Mouse (Mus musculus): ENCODE data around the gene Grap. TPM values are rescaled to one million over a fixed set of nuclear protein-coding genes. Genes with fewer than 3 reads are reported as not detected.

Gene Grap
- polyA plus RNA-seq, 1 experiment from 2014 or later: 6.8 TPM

DNA sequence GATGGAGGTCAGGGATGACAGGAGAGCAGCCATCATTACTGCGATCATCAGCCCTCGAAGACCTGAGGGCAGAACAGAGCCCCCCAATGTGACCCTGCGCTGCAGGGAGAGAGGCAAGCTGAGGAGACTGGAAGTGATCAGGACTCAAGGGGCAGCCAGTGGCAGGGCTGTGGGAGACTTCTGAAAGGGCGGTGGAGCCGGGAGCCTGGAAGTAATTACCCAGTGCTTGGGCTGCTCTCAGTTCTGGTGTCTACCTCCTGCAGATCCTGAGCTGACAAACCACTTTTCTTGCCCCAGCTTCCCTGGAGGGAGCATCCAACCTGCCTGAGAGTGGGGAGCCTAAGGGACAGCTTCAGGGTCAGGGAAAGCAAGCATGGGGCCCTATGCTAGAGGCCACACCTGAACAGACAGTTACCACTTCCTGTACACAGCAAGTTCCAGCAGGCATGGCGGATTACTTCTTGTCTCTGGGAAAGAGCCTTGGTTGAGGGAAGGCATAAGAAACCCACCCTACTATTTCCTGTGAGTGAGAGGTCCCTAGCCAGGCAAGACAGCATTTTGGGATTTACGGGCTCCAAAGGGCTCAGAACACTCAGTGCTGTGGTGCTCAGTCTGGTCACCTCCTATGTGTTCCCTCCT lies 23.3 kb downstream of the Grap start:
- 0 out of 2 replicates have a peak, but pooled peaks cover 4% of the 10 kb centered on the region for H3K27me3 ChIP-seq
- no peaks in the 10 kb centered on the region for H3K36me3 ChIP-seq
- WGBS: 27% methylated on average over 7 of the region's 7 CpGs
- 0 out of 2 replicates have a peak overlapping the region, but pooled peaks have one; percentile 22 for H3K27ac ChIP-seq
- H3K4me1 ChIP-seq: peaks cover 33% of the 10 kb centered on the region
- no peak overlapping the region for H3K9ac ChIP-seq
- no peak for ATAC-seq (ENCODE audit: low FRiP score, low read depth)
- H3K4me3 ChIP-seq: no peak overlapping the region
- no peak overlapping the region for H3K4me2 ChIP-seq (replicated peaks)
- H3K9me3 ChIP-seq: no peaks in the 10 kb centered on the region

DNA sequence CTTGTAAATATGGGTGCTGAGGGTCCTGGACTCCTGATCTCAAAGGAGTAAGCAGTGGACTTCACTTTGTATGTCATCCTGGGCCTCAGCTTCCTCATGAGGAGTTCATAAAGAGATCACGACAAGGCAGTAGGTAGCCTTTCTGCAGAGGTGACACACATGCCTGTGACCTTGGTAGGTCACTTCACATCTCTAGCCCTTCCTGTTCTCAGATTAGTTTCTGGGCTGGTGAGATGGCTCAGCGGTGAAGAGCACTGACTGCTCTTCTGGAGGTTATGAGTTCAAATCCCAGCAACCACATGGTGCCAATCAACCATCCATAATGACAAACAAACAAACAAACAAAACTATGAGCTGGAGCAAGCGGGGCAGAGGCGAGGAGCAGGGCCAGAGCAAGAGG lies 24.6 kb downstream of the Grap start:
- no peak for ATAC-seq (ENCODE audit: low FRiP score, low read depth)
- no peak overlapping the region for H3K9ac ChIP-seq
- peaks cover 5% of the 10 kb centered on the region; the same call in 1 of the 2 replicates for H3K27me3 ChIP-seq
- no peaks in the 10 kb centered on the region for H3K9me3 ChIP-seq
- no peak overlapping the region for H3K4me3 ChIP-seq
- H3K27ac ChIP-seq: no peak overlapping the region
- peaks cover 33% of the 10 kb centered on the region for H3K4me1 ChIP-seq
- no peak overlapping the region for H3K4me2 ChIP-seq (replicated peaks)
- no peaks in the 10 kb centered on the region for H3K36me3 ChIP-seq
- WGBS: 92% methylated on average over 4 of the region's 4 CpGs

DNA sequence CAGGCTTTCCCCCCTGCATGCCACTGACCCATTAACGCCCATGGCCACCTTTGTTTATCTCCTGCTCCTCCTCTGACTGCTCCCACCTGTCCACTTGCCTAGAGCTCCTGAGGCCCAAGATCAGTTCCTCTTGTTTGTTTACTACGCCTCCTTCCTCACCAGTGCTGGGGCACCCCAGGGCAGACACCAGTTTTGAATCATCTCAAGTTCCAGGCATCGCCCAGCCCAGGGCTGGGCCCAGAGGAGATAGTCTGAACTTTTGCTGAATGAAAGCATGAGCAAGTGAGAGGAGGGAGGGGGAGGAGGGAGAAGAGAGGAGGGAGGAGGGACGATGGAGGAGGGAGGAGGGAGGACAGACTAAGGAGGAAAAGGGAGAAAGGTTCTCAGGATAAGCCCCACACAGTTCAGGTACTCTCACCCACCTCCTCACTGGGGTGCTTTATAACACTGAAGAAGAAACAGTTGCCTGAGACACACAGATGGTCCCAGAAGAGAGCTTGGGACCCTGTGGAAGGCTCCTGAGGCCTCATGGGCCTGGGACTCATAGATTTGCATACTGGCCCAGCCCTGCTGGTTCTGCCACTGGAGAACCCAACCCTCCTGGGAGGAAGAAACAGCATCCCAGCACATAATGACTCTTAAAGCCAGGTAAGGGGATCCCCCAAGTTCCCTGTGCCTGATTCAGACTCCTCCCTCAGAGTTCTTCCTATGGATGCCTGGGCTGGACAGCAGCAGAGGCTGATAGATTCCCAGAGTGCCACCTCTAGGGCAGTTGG lies 26.2 kb downstream of the Grap start:
- peaks cover 37% of the 10 kb centered on the region for H3K4me1 ChIP-seq
- H3K9ac ChIP-seq: no peak overlapping the region
- H3K27me3 ChIP-seq: peaks cover 17% of the 10 kb centered on the region
- no peaks in the 10 kb centered on the region for H3K36me3 ChIP-seq
- no peak overlapping the region for H3K27ac ChIP-seq
- no peak for ATAC-seq (ENCODE audit: low FRiP score, low read depth)
- H3K4me3 ChIP-seq: no peak overlapping the region
- no peak overlapping the region for H3K4me2 ChIP-seq (replicated peaks)
- 66% methylated on average over 4 of the region's 4 CpGs for WGBS
- no peaks in the 10 kb centered on the region for H3K9me3 ChIP-seq

DNA sequence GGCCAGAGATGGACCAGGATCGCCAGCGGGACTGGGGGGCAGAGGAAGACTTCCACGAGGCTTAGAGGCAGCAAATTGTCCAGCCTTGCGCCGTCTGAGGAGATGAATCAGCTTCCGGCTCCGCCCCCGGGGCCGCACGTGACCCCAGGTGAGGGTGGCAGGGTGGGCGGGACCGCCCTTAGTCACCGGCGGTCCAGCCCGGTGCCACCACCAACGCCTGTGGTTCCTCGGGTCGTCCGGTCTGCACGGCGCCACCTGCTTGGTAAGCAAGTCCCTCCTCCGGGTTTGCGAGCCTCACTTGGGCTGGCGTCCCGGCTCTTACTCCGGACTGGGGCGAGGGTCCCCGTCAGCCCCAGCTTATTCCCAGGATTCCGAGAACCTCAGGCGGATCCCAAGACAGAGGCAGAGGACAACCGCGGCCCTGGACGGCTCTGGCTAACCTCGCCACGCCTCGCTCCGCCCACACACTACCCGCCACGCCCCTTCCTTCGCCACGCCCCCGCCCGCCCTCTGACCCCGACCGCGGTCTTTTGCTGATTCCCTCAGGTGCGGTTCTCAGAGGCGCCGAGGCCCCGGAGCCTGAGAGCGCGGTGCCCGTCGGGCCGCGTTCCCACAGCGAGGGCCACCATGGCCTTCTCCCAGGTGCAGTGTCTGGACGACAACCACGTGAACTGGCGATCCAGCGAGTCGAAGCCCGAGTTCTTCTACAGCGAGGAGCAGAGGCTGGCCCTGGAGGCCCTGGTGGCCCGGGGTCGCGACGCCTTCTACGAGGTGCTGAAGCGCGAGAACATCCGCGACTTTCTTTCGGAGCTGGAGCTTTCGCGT lies 31.1 kb downstream of the Grap start, which contains the start of gene Fam83g:
Gene Fam83g (plus strand): TSS at position 185 of the 825 bp plus-strand sequence.
- H3K9ac ChIP-seq: peak within 1 kb of the TSS; percentile 59
- no peak within 1 kb of the TSS for H3K27ac ChIP-seq
- no peaks in the 10 kb centered on the region for H3K36me3 ChIP-seq
- no peaks in the 10 kb centered on the region for H3K9me3 ChIP-seq
- H3K4me3 ChIP-seq: peak within 1 kb of the TSS; percentile 52
- 2% methylated on average over 69 of the region's 76 CpGs for WGBS
- H3K4me2 ChIP-seq (replicated peaks): peak within 1 kb of the TSS; percentile 75
- ATAC-seq (ENCODE audit: low FRiP score, low read depth): peak; percentile 60
- peaks cover 36% of the 10 kb centered on the region for H3K27me3 ChIP-seq
- H3K4me1 ChIP-seq: peaks cover 18% of the 10 kb centered on the region; the same call in 1 of the 2 replicates

DNA sequence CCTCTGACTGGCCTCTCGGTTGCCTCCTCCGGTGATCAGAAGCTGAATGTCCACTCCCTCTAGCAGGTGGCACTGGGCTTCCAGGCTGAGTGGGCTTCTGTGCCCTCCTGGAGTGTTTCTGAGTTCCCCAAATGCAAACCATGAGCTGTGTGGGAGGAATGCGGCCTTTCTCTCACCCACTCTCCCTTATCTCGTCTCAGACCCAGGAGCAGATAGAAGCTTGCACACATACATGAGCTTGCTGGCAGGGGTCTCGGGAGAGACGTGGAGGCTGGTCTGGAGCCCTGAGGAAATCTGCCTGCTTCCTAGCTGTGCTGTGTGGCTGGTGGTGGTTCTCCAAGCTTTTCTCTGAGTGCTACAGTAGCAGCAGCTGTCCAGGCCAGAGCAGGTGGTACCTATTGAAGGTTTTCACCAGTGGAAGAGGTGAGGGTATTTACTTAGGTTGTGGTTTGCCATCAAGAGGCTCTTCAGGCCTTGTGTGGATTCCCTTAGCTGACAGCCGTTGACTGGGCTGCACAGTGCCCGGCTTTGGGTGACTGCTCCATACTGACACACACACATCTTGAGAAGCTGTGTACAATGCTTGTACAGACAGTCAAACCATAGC lies 32.2 kb downstream of the Grap start:
- H3K9me3 ChIP-seq: no peaks in the 10 kb centered on the region
- H3K27me3 ChIP-seq: peaks cover 36% of the 10 kb centered on the region
- H3K9ac ChIP-seq: no peak overlapping the region
- peaks cover 18% of the 10 kb centered on the region; the same call in 1 of the 2 replicates for H3K4me1 ChIP-seq
- no peak overlapping the region for H3K27ac ChIP-seq
- peak overlapping the region; percentile 75 for H3K4me2 ChIP-seq (replicated peaks)
- H3K4me3 ChIP-seq: peak overlapping the region; percentile 52
- ATAC-seq (ENCODE audit: low FRiP score, low read depth): no peak
- no peaks in the 10 kb centered on the region for H3K36me3 ChIP-seq
- WGBS: 75% methylated on average over 8 of the region's 8 CpGs

DNA sequence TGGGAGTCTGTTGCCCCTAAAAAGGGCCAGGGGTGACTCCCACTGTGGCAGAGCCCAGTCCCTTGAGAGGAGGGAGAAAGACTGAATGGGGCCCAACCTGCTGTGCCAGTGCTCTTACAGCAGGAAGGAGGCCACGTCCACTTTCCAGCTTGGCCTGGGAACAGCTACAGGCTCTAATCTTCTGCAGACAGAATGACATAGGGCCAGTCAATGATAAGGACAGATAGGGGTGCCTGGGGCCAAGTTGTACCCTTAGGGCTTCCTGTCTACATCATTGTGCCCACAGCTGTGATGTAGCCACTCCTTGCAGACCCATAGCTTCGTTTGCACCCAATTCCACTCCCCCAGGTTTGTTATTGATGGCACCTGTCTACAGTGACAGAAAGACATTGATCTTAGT lies 33.1 kb downstream of the Grap start:
- H3K27ac ChIP-seq: no peak overlapping the region
- H3K27me3 ChIP-seq: peaks cover 36% of the 10 kb centered on the region
- no peak overlapping the region for H3K4me3 ChIP-seq
- H3K9ac ChIP-seq: no peak overlapping the region
- no peaks in the 10 kb centered on the region for H3K36me3 ChIP-seq
- H3K4me1 ChIP-seq: peaks cover 18% of the 10 kb centered on the region; the same call in 1 of the 2 replicates
- 52% methylated on average over 2 of the region's 2 CpGs for WGBS
- H3K4me2 ChIP-seq (replicated peaks): no peak overlapping the region
- no peaks in the 10 kb centered on the region for H3K9me3 ChIP-seq
- no peak for ATAC-seq (ENCODE audit: low FRiP score, low read depth)

DNA sequence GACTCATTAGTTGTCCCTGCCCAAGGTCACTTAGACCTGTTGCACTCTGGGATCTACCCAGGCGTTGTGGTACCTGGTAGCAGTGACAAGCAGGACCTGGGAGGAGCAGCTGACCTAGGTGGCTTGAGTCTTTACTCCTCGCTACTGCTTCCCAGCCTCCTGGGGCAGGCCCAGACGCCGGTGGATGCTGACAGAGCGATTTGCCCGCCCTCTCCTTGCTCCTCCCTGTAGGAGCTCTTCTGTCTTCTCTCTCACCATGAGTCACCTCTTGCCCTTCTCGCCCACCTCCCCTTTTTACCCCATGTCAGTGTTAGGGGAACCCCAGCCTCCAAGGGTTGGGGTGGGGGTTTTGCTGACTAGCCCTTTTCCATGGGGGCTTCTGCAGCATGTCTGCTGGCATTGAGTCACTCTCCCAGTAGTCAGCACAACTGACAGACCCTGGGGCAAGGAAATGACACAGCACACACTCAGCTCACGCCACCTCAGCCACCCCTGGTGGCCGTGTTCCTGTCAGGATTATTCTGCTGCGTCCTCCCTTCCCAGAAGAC lies 33.9 kb downstream of the Grap start:
- Histone ChIP-seq H3K4me1 (peaks cover 18% of the 10 kb centered on the region; the same call in 1 of the 2 replicates), H3K27ac (0 out of 2 replicates have a peak overlapping the region, but pooled peaks have one; percentile 22)
- WGBS: 48% methylated on average over 10 of the region's 10 CpGs

DNA sequence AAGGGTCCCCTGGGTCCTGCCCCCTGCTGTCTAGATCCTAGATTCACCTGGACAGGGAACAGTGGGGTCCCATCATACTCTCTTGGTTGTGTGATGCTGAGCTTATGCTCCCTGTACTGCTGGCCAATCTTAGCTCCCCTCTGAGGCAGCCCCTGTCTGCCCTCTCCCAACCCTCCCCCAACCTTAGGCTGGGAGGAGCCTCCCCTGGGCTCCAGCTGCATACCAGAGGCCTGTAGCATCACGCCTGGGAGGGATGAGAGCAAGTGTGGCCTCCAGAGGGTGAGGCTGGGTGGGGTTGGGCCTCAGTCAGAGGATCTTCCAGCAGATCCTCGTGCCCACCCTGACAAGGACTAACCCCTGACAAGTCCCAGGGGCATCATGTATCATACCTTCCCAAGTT lies 34.5 kb downstream of the Grap start:
- Histone ChIP-seq H3K4me1 (peaks cover 18% of the 10 kb centered on the region; the same call in 1 of the 2 replicates), H3K36me3 (no peaks in the 10 kb centered on the region), H3K4me2 (replicated peaks) (no peak overlapping the region), H3K9ac (no peak overlapping the region), H3K4me3 (no peak overlapping the region), H3K27me3 (peaks cover 36% of the 10 kb centered on the region), H3K9me3 (no peaks in the 10 kb centered on the region), H3K27ac (no peak overlapping the region)
- 40% methylated on average over 2 of the region's 2 CpGs for WGBS
- ATAC-seq (ENCODE audit: low FRiP score, low read depth): no peak

More for the DNA sequence above, 33.9 kb downstream of the Grap start:
- ATAC-seq (ENCODE audit: low FRiP score, low read depth): no peak
- no peaks in the 10 kb centered on the region for H3K36me3 ChIP-seq
- peaks cover 36% of the 10 kb centered on the region for H3K27me3 ChIP-seq
- no peak overlapping the region for H3K9ac ChIP-seq
- no peak overlapping the region for H3K4me3 ChIP-seq
- no peak overlapping the region for H3K4me2 ChIP-seq (replicated peaks)
- H3K9me3 ChIP-seq: no peaks in the 10 kb centered on the region

DNA sequence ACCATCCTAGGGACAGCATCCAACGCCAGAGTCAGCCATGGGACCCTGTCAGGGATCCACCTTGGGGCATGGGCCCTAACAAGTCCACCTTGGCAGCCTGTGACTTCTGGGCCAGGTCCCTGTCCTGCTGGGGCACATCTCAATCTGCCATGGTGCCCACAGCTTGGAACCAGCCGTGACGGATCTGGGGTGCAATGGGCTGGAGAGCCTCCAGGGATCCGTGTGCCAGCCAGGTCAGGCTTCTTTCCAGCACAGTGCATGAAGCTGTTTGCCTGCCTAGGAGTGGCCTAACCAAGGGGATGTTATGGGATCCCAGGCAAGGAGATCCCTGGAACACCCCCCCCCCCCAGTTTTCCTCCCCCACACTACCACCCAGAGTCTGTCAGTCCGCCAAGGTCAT lies 39.9 kb downstream of the Grap start:
- Histone ChIP-seq H3K36me3 (no peaks in the 10 kb centered on the region), H3K27me3 (no peaks in the 10 kb centered on the region), H3K4me2 (replicated peaks) (no peak overlapping the region), H3K4me1 (0 out of 2 replicates have a peak, but pooled peaks cover 5% of the 10 kb centered on the region), H3K9me3 (no peaks in the 10 kb centered on the region), H3K27ac (no peak overlapping the region), H3K9ac (no peak overlapping the region), H3K4me3 (no peak overlapping the region)
- WGBS: 87% methylated on average over 5 of the region's 5 CpGs
- ATAC-seq (ENCODE audit: low FRiP score, low read depth): no peak

DNA sequence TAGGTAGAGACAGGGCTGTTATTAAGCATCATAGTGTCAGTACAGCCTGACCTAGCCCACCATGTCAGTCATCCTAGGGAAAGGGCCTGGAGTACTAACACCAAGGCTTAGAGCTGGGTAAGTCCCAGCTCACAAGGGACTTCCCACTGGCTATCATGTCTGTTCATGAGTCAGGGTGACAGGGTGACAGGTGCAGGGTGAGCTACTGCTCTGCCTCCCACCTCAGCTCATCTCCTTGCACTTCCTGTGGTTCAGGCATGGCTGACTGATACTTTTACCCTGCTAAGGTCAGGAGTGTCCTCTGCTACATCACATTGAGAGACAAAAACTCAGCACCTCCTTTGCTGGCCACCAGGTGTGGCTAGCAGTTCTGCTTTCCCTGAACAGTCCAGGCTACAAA lies 45.8 kb downstream of the Grap start:
- no peak for ATAC-seq (ENCODE audit: low FRiP score, low read depth)
- H3K9ac ChIP-seq: no peak overlapping the region

DNA sequence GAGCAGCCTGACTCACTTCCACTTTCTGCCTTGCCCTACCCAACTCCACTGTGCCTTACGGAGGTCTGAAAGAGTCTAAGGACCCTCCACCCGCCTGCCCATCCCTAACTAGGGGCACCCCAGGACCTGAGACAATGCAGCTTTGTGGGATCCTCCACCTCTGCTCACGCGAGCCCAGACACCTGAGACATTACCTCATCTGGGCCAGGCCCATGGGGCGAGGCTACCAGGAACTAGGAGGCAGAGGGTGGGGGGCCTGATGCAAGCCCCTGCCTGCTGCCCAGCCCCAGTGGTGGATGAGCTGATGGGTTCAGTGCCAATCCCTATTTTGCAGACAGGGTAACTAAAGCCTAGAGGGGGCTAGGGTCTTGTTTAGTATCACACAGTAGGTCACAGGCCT lies 46.4 kb downstream of the Grap start:
- Histone ChIP-seq H3K4me1 (peaks cover 7% of the 10 kb centered on the region; the same call in 1 of the 2 replicates), H3K27me3 (no peaks in the 10 kb centered on the region), H3K36me3 (no peaks in the 10 kb centered on the region; the same call in 1 of the 2 replicates), H3K4me2 (replicated peaks) (no peak overlapping the region), H3K27ac (no peak overlapping the region), H3K9me3 (no peaks in the 10 kb centered on the region), H3K4me3 (no peak overlapping the region), H3K9ac (no peak overlapping the region)
- 81% methylated on average over 5 of the region's 5 CpGs for WGBS
- ATAC-seq (ENCODE audit: low FRiP score, low read depth): no peak

More for the DNA sequence above, 45.8 kb downstream of the Grap start:
- Histone ChIP-seq H3K4me2 (replicated peaks) (no peak overlapping the region), H3K9me3 (no peaks in the 10 kb centered on the region), H3K4me1 (peaks cover 7% of the 10 kb centered on the region; the same call in 1 of the 2 replicates), H3K36me3 (no peaks in the 10 kb centered on the region; the same call in 1 of the 2 replicates), H3K27me3 (no peaks in the 10 kb centered on the region), H3K4me3 (no peak overlapping the region), H3K27ac (no peak overlapping the region)
